8 mouse cellular contexts compared by ENCODE assay signal in genomic region chr12:11178486-11179154, GRCm38 (mm10). TPM values are rescaled to one million over a fixed set of nuclear protein-coding genes. Genes with fewer than 3 reads are reported as not detected.
DNase-seq lines count a peak whose midpoint lies in the region; ATAC-seq and TF ChIP-seq lines count a peak whose summit lies in the region.

No protein-coding gene starts in this region.

- H3K27me3 ChIP-seq in G1E (ENCODE audit: insufficient read depth, low read length), result no peaks in the 10 kb centered on the region; the same call in none of the 2 replicates
- no peaks in the 10 kb centered on the region; the same call in 1 of the 2 replicates for H3K27me3 ChIP-seq in lung, embryonic 15.5 days

- H3K27ac ChIP-seq in lung, embryonic 15.5 days, result no peak overlapping the region

- no peak overlapping the region for H3K4me3 ChIP-seq in G1E (ENCODE audit: low read depth, low read length)
- no peak overlapping the region for H3K4me3 ChIP-seq in lung, embryonic 15.5 days

- H3K36me3 ChIP-seq in G1E (replicated peaks), result no peaks in the 10 kb centered on the region
- H3K36me3 ChIP-seq in lung, embryonic 15.5 days, result no peaks in the 10 kb centered on the region

- peak; percentile 43 for DNase-seq in G1E (ENCODE audit: low spot score)
- DNase-seq in cerebellum, adult 18-20 months, result peak; percentile 77 to 78
- peak; percentile 92 for DNase-seq in forelimb bud, embryonic 11.5 days (ENCODE audit: low read depth, low spot score)
- DNase-seq in layer of hippocampus, adult 8-10 months (ENCODE audit: low spot score in 2 of 2), result peak; percentile 76 to 94
- peak; percentile 75 for DNase-seq in ovary, postnatal 10 days (ENCODE audit: low spot score)
- peak; percentile 79 for DNase-seq in thymus, postnatal 0 days (ENCODE audit: low spot score)

- H3K4me2 ChIP-seq in lung, embryonic 15.5 days, result peak overlapping the region; percentile 33

- H3K4me1 ChIP-seq in G1E (ENCODE audit: insufficient read depth, low read depth, low read length), result peaks cover 13% of the 10 kb centered on the region
- 0 out of 2 replicates have a peak, but pooled peaks cover 2% of the 10 kb centered on the region for H3K4me1 ChIP-seq in lung, embryonic 15.5 days

- 23% methylated on average over 11 of the region's 11 CpGs for WGBS in lung, embryonic 15.5 days

- no peak overlapping the region for H3K9ac ChIP-seq in lung, embryonic 15.5 days

- TF ChIP-seq CTCF in G1E (IDR thresholded peaks at IDR 0.05; ENCODE audit: low read depth, low read length), result peak; percentile 62

- peak; percentile 78 for ATAC-seq in G1E (ENCODE audit: extremely low read depth, insufficient number of reproducible peaks, low FRiP score, poor library complexity, severe bottlenecking)
- ATAC-seq in hematopoietic stem cell, adult 5-6 weeks (replicated peaks in 1 of 2; ENCODE audit: insufficient read depth in 1 of 2, low FRiP score in 2 of 2, low TSS enrichment in 1 of 2, low read depth in 1 of 2, poor library complexity in 2 of 2, severe bottlenecking in 2 of 2), result peak; percentile 92 to 93
- peak; percentile 82; the same call in 1 of the 2 replicates for ATAC-seq in lung, embryonic 15.5 days (ENCODE audit: borderline replicate concordance, extremely low read depth, low FRiP score, low TSS enrichment)

- H3K9me3 ChIP-seq in G1E (replicated peaks), result no peaks in the 10 kb centered on the region
- no peaks in the 10 kb centered on the region for H3K9me3 ChIP-seq in lung, embryonic 15.5 days

RNA-seq across cellular contexts. Expression of gene Kcns3, which starts 27.8 kb away (rescaled TPM):
- total RNA-seq in G1E (2014; fragmentation: Nextera tagmentation) (not detected in 2 replicates), G1E (2017) (0.11 and 0.12 TPM in 2 replicates)
- 0.07 and 0.08 TPM in 2 replicates for polyA plus RNA-seq in G1E (2012)
- total RNA-seq in hematopoietic stem cell, adult 5-6 weeks (2017), result not detected in 2 replicates
- 10 to 100 TPM in 3 of 4 experiments, 1 to 10 TPM in 1; 9.6 to 16.0 (median 13.6) TPM for total RNA-seq in layer of hippocampus, adult 8-10 months (2022)
- 6.3 and 7.8 TPM in 2 replicates for polyA plus RNA-seq in lung, embryonic 15.5 days (2015; fragmentation: Nextera tagmentation; extraction: Ambion mirVana)
- polyA plus RNA-seq in thymus, postnatal 0 days (2015; fragmentation: Nextera tagmentation; extraction: Ambion mirVana), result 0.10 and 0.12 TPM in 2 replicates

RNA-seq across cellular contexts. Expression of gene Msgn1, which starts 30.2 kb away (rescaled TPM):
- total RNA-seq in G1E (2014; fragmentation: Nextera tagmentation) (not detected in 2 replicates), G1E (2017) (not detected in 2 replicates)
- polyA plus RNA-seq in G1E (2012), result not detected in 2 replicates
- not detected in 2 replicates for total RNA-seq in hematopoietic stem cell, adult 5-6 weeks (2017)
- total RNA-seq in layer of hippocampus, adult 8-10 months (2022), result not detected
- not detected in 2 replicates for polyA plus RNA-seq in lung, embryonic 15.5 days (2015; fragmentation: Nextera tagmentation; extraction: Ambion mirVana)
- not detected in 2 replicates for polyA plus RNA-seq in thymus, postnatal 0 days (2015; fragmentation: Nextera tagmentation; extraction: Ambion mirVana)

Comparison
In these comparisons a context has a peak if more than half of its experiments do, and no peak if none do; other contexts are left out.
1. RNA of gene Kcns3, which starts 27.8 kb away (total RNA-seq): 9.6 to 16.0 TPM in layer of hippocampus, adult 8-10 months; 0.11 to 0.12 TPM in G1E and not detected in hematopoietic stem cell, adult 5-6 weeks; every median in the first group is over 4 times any median in the second.
2. Peak in every context shown above with its lines, with median percentiles within 50 percentile points of each other: ATAC-seq and DNase-seq.